Mouse (Mus musculus) midbrain, embryonic 14.5 days (tissue): ENCODE results near the gene Glipr1. TPM values are rescaled to one million over a fixed set of nuclear protein-coding genes. Genes with fewer than 3 reads are reported as not detected.

ENCODE experiments used
- polyA plus RNA-seq: library from polyadenylated mRNA; unstranded; fragments of >200 nt; fragmentation: Nextera tagmentation; extraction: Ambion mirVana; gene quantifications from 2 replicates; pipeline ENCODE4 v1.2.1, GENCODE M21; 2014

The Glipr1 gene
- polyA plus RNA-seq, 1 experiment from 2014 or later: 0.42 TPM

Other genes starting within 250 kb of the Glipr1 start
- 43.1 and 53.1 TPM in 2 replicates for gene Krr1, start 30.0 kb downstream of the Glipr1 start, polyA plus RNA-seq
- 0.57 TPM in 1 of 2 replicates, not detected in the other for gene Glipr1l1, start 57.6 kb upstream of the Glipr1 start, polyA plus RNA-seq
- not detected in 2 replicates for gene Glipr1l2, start 80.7 kb upstream of the Glipr1 start, polyA plus RNA-seq
- 0.33 and 0.59 TPM in 2 replicates for gene Glipr1l3, start 157.7 kb upstream of the Glipr1 start, polyA plus RNA-seq
- 0.45 and 0.53 TPM in 2 replicates for gene Caps2, start 161.0 kb upstream of the Glipr1 start, polyA plus RNA-seq